Comparison of ENCODE assay signal across 18 mouse cellular contexts in the genomic region with DNA sequence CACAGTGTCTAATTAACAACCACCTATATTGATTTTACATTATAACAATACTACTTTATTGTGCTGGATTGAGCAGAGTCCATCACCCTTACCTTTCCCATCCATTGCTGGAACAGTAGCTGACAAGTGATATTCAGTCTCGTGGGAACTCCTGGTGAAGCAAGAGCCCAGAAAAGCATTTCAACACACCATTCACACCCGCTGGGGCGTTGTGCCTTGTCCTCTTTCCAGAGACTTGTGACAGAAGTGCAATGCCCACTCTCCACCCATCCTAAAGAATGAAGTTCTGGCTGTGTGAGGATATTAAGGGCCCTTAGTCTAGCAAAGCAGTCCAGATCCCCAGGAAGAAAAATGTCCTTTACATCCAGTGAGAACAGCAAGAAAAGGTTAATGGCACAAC. TPM values are rescaled to one million over a fixed set of nuclear protein-coding genes. Genes with fewer than 3 reads are reported as not detected.
"Had no signal": no experiment of that assay in that cellular context is flagged by ENCODE, and none has a peak within 500 bp of the region (broad histone marks: within the 10 kb centered on the region; RNA-seq: fewer than 3 reads in every experiment).

No protein-coding gene starts in this region.

- DNase-seq: kidney, adult 18-20 months; kidney, adult 9 months; kidney, postnatal 14 days; kidney, postnatal 4 days; layer of hippocampus, adult 9-11 months; liver, embryonic 13.5 days; lung, postnatal 14 days; retina, postnatal 1 day; right cerebral cortex, postnatal 25 days; spleen, adult 18-20 months; thymus, postnatal 25 days had no signal

- H3K4me3 ChIP-seq: left cerebral cortex, adult 2 months; liver, embryonic 13.5 days; lung, embryonic 15.5 days; midbrain, embryonic 12.5 days; midbrain, embryonic 15.5 days; neural tube, embryonic 13.5 days; stomach, embryonic 15.5 days had no signal

- H3K4me1 ChIP-seq: stomach, embryonic 15.5 days had no signal

RNA-seq across cellular contexts. Expression of a gene that starts 7.9 kb away (rescaled TPM):
- total RNA-seq: neutrophil, adult 5-6 weeks had no signal
